Mouse (Mus musculus): ENCODE data around the gene Gm11733. TPM values are rescaled to one million over a fixed set of nuclear protein-coding genes. Genes with fewer than 3 reads are reported as not detected.
"Not testable (repeated sequence)": the region's sequence is repeated elsewhere in the genome, so short reads cannot be mapped to it uniquely, and the experiment has no call there.

The Gm11733 gene
- not detected in 3 replicates for total RNA-seq (2017)

DNA sequence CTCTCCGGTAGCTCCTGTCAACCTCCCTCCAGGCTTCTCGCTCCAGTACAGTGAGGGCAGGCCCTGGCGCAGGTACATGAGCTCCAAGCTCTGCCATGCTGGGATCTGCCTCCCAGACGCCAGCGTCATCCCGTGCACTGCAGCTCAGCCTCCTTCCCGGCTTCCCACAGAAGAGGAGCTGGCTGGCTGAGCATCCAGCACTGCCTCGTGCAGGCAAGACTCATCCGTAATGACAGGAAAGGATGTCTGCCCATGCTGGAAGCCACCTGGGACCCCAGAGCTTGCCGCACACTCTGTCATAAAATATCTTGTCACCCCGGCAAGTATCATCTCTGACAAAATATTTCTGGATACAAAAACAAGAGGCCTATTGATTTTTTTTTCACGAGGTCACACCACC, at the start of gene Gm11733:
TSS of gene Gm11733 (plus strand) at position 171 of the 400 bp plus-strand sequence.
- no peak for ATAC-seq (replicated peaks; ENCODE audit: insufficient number of reproducible peaks, low FRiP score, low TSS enrichment, poor library complexity, severe bottlenecking)

DNA sequence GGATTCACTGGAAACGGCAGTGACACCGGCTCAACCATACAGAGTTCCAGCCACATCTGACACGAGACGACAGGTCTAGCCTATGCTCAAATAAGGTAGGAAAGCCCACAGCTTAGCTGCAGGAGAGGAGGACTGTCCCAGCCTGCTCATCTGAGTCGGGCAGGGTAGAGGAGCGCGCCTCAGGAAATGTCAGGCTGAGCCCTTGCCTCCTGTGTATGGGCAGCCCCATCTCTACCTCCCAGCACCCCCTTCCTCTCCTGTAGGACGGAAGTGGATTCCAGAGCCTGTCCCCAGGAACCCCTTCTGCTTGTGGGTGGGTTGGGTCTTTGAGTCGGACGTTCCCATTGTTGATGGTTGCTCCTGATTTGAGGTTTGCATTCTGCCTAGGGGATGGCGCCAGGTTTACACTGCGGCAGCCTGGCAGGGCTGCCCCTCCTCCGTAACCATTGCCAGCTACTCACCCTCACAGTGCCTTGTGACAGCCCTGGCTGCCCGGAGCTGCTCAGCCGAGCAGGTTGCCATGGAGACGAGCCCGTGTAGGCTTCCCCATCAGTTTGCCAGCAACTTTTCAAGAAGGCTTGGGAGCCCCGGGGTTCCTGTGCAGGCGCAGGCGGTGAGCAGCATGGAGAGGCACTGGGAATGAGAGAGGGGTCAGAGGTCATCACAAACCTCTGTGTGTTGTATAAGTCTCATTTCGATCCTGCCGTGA, 47.6 kb upstream of the Gm11733 start:
- no peak for ATAC-seq (replicated peaks; ENCODE audit: insufficient number of reproducible peaks, low FRiP score, low TSS enrichment, poor library complexity, severe bottlenecking)

DNA sequence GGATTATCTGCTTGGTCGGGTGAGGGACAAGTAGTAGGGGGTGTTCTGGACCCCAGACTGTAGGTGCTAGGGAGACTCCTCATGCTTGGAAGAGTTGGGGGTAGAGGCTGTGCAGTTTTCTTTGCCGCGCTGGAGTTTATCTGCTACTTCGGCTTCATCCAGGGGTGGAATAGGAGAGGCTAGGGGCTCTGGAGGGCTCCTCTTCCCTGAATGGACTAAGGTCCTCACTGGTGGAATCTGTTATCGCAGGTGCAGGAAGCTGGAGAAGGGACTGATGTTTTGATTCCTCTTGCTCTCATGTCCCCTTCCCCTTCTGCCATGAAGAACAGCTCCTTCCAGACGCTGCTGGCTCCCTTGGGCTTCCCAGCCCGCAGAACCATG, 47.1 kb upstream of the Gm11733 start:
- no peak for ATAC-seq (replicated peaks; ENCODE audit: insufficient number of reproducible peaks, low FRiP score, low TSS enrichment, poor library complexity, severe bottlenecking)

DNA sequence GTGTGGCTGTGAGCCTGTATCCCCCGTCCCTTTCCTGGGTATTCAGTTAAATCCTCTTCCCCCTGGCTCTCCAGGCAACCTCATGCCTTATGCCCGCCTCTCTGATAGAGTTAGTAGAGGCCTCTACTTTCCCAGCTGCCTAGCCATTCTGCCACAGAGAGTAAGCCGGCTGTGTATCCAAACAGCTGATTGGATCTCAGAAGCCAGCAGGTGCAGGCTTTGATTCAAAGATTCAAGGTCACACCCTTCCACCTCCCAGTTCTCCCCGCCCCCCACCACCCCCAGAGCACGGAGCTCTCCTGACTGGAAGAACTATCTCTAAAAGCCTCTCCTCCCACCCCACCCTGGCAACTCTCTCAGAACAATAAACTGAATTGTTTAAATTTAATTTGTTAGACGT, 45.8 kb upstream of the Gm11733 start:
- no peak for ATAC-seq (replicated peaks; ENCODE audit: insufficient number of reproducible peaks, low FRiP score, low TSS enrichment, poor library complexity, severe bottlenecking)

DNA sequence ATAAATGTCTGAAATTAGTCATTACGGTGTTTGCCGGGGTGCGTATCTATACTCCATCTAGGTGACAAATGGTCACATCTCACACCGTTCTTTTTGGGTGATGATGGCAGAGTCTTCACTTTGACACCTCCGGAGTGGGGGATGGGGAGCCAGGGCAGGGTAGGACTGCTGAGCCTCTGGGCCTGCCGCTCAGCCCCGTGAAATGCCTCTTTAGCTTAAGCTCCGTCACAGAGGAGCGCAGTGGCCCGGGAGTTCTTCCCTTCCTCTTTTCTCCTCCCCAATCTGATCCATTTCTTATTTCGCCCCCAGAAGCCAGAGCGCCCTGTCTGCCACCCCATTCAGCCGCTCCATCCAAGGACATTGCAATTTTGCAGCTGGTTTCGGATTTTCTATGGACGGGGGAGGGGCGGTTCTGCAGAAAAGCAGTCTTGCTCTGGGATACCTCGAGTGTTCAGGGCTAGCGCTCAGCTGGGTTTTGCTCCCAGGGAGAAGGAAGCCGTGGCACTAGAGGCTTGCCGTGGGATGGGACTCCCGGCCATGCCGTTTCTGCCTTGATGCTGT, 43.2 kb upstream of the Gm11733 start:
- no peak for ATAC-seq (replicated peaks; ENCODE audit: insufficient number of reproducible peaks, low FRiP score, low TSS enrichment, poor library complexity, severe bottlenecking)

DNA sequence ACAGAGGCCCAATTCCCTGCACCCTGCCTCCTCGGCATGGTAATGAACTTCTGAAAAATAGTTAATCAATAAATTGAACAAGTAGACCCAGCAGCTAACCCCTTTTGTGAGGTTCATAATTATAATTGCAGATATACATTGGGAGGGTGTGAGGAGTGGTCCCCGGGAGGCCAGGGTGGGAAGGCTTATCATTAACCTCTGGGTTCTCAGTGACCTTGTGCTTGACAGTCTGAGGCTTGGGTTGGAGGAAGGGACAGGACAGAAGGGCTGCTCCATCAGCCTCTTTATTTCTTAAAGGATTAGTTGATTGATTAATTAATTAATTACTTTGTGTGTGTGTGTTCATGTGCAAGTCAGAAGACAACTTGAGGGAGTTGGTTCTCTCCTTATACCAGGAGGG, 40.1 kb upstream of the Gm11733 start:
- ATAC-seq (replicated peaks; ENCODE audit: insufficient number of reproducible peaks, low FRiP score, low TSS enrichment, poor library complexity, severe bottlenecking): no peak

DNA sequence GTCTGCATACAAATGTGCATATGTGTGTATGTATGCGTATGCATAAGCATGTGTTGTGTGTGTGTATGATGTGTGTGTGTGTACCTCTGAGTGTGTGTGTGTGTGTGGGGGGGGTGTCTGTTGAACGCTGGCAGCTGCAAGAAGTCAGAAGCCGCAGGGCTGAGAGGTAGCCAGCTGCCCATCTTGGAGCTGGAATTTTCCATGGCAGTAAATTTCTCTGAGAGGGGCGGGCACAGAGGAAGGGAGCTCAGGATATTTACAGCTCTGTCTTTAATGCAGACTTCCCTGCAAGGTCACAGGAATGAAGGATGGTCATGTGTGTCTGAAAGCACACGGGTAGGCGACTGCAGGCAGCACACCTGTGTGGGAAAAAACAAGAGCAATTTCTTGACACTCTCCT, 38.5 kb upstream of the Gm11733 start:
- ATAC-seq (replicated peaks; ENCODE audit: insufficient number of reproducible peaks, low FRiP score, low TSS enrichment, poor library complexity, severe bottlenecking): no peak

DNA sequence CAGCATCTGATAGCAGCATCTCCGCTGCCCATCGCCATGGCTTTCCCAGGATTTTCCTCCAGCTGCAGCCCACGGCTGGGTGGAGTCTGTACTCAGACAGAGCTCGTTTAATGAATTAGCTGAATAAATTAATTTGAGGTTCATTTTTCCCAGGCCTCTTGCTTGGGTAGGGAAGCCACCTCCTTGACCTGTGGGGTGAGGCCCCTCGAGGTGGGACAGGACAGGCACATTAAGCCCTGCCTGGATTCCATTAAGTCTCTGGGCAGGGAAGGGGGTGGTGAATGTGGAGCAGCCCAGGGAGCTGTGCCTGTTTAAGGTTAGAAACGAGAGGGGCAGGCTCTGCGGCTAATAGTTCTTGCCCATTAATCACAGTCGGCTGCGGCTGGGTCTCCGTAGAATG, 30.1 kb upstream of the Gm11733 start:
- no peak for ATAC-seq (replicated peaks; ENCODE audit: insufficient number of reproducible peaks, low FRiP score, low TSS enrichment, poor library complexity, severe bottlenecking)

DNA sequence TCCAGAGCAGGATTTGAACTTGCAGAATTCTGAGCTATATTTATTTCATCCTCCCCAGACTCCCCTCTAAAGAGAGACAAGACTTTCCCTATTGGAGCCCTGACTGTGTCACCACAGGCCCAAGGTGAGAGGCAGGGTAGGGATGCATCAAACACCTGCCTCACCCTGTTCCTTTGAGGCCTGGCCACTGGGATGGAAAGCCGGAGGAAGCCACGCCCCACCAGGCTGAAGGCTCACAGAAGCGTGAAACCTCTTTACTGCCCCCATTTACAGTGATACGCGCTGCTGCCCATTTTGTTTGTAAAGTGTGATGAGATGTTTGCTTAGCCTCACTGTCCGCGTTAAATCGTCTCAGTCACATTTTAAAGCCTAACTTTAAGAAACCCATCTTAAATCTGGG, 25.0 kb upstream of the Gm11733 start:
- no peak for ATAC-seq (replicated peaks; ENCODE audit: insufficient number of reproducible peaks, low FRiP score, low TSS enrichment, poor library complexity, severe bottlenecking)

DNA sequence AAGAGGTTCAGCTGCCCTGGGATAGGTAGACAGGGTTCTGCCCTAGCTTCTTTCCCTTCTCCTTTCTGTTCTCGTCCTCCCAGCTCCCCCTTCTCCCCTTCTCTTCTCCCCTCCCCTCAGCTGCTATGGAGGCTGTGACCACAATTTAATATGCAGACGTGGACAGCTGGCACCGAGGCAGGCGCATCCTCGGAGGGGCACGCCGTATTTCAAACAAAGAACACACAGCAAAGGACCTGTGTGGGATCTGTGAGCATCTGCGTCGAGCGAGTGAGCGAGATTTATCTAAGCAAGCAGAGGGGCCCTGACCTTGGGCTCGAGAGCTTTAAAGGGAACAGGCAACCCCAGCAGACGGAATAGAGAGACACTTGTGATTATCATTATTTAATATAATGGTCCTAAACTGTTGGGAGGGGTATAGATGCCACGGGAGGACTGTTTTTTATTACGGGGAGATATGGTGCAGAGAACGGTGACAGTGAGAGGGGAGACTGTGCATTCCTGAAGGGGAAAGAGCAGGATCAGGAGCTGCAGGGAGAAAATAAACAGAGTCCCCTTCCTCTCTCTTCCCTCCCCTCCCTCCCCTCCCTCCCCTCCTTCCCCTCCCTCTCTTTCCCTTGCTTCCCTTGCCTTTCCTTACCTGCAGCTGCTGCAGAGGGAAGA, 21.8 kb upstream of the Gm11733 start:
- ATAC-seq (replicated peaks; ENCODE audit: insufficient number of reproducible peaks, low FRiP score, low TSS enrichment, poor library complexity, severe bottlenecking): no peak

DNA sequence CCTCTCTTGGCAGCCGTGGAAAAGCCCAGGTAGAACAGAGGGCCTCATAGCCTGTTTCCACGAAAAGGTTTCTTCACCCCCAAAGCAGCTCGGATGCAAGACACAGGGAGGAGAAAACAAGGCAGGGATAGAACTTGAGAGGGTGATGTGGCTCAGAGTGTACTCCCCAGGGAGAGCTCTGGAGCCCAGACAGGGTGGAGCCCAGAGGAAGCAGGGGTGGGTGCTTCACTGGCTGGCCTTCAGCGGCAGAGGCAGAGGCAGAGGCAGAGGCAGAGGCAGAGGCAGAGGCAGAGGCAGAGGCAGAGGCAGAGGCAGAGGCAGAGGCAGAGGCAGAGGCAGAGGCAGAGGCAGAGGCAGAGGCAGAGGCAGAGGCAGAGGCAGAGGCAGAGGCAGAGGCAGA, 20.8 kb upstream of the Gm11733 start:
- not testable (repeated sequence) for ATAC-seq (replicated peaks; ENCODE audit: insufficient number of reproducible peaks, low FRiP score, low TSS enrichment, poor library complexity, severe bottlenecking)

DNA sequence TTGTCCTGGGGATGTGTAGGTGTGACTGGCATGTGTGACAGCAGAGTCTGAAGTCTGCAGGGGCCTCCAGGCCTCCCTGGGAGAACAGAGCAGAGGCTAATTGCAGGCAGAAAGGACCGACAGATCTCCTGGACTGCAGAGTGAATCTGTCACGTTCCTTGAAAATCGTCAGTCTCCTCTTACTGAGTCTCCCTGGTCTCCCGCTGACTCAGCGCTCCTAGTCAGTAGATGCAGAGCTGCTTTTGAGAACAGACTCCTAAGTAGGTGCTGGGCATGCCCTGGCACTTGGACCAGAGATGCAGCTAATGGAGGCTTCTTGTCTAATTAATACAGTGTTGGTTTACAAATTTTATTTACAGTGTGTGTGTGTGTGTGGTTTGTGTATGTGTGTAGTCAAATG, 17.9 kb upstream of the Gm11733 start:
- no peak for ATAC-seq (replicated peaks; ENCODE audit: insufficient number of reproducible peaks, low FRiP score, low TSS enrichment, poor library complexity, severe bottlenecking)

DNA sequence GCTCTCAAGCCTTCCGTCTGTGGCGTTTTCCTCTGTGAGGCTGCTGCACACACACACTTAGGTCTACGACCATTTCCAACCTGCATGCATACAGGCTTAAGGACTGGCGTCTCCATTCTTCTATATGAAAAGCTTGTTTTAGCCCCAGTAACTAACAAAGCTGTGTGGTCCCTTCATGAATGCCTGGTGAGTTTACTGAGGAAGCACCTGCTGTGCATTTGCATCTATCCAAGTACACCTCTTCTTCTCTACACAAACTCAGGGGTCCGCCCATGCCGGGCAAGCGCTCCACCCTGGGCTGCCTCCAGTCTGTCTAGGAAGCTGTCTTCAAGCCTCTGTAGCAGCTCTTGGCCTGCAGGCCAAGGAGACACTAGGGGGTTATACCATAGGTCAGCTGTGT, 17.3 kb upstream of the Gm11733 start:
- ATAC-seq (replicated peaks; ENCODE audit: insufficient number of reproducible peaks, low FRiP score, low TSS enrichment, poor library complexity, severe bottlenecking): no peak

DNA sequence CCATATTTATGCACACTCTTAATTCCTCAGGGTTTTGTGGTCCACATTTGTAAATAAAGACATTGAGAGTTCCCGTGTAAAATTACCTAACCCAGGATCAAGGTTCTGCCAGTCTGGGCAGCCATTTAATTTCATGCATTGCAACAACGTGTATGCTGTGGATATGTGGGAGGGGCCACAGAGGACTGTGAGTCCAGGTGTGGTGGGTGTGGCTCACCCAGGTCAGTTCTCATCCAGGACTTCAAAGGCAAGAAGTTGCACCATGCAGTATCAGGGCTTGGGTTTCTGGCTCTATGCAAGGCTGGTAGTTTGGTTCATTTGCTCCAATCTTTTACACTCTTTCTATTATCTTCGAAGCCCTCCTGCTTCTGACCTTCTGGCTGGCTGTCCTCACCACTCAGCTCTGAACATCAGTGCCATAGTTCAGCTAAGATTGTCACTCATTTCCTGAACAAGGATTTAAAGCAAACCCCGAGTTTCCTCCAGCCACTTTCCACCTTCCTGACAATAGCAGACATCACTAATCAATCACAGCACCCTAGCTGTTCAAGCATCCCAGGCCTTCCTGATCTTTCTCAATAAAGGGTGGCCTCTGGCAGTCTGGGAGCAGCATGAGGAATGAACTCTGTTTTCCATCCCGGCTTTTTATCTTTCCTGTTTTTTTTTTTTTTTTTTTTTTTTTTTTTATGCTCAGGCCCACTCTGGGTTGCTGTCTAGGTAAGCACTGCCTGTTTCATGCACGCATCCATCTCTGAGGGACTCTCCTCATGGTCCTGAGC, 15.4 kb upstream of the Gm11733 start:
- no peak for ATAC-seq (replicated peaks; ENCODE audit: insufficient number of reproducible peaks, low FRiP score, low TSS enrichment, poor library complexity, severe bottlenecking)

DNA sequence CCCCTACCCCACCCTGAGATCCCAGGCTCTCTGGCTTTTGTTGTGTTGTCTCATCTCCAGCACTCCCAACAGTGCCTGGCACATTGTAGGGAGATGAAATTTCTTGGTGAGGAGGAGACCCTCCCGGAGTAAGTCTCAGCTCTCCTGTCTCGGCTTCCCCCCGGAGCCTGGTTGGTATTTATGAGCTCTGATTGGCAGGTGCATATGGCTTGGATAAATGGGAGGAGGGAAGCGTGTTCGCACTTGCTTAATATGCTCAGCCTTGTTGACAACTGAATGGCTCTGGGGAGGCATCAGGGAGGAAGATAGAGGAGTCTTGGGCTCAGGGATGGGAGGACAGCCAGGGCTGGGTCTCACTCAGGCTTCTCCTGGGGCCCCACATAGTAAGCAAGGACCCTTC, 14.4 kb upstream of the Gm11733 start:
- ATAC-seq (replicated peaks; ENCODE audit: insufficient number of reproducible peaks, low FRiP score, low TSS enrichment, poor library complexity, severe bottlenecking): no peak

DNA sequence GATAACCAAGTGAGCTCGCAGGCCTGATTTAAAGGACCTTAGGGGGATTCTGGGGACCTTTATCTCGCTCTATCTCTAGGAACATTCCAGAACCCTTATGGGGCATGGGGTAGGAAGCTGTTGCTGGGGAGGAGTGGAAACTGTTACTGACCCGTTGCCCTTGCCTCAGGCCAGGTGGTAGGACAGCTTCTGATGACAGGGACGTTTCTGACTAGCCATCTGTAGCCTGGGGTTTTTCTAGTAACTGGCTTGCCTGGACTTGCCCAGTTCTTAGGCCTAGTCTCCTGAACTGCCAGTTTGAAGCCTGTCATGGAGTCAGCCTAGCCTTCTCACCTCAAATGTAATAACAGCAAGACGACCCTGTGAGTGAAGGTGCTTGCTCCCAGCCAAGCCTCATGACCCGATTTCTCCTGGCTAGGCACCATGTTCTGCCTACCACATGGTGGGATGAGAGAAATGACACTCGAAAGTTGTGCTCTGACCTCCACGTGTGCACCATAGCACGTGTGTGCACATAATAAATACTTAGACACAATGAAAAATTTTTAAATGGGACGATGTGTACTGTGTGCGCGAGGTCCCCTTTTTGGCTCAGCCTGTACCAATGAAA, 13.5 kb upstream of the Gm11733 start:
- no peak for ATAC-seq (replicated peaks; ENCODE audit: insufficient number of reproducible peaks, low FRiP score, low TSS enrichment, poor library complexity, severe bottlenecking)

DNA sequence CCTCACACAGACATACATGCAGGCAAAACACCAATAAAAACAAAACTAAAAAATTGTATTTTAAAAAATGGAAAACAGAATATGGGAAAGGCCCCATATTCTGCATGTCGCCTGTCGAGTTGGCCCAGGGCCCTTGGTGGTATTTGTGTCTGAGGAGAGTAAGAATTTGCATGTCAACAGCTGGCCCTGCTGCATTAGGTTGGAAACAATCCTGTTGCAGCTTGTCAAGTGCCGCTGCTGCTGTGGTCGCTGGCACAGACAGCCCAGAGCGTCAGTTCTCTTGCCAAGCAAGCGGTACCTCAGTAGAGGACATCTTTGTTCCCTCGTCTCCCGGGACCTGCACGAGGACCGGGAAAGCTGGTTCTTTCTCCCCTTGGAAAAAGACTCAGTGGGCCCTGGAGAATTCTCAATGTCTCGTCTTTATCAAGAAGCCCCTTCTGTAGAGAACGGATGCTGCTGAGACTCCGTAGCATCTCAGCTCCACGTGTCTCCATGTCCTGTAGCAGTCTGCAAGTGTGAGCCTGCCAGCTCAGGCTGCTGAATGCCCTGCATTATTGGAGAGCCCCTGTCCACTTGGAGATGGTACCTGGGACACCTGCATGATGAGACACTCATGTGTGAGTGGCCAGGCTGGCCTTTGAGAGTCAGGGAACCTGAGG, 12.4 kb upstream of the Gm11733 start:
- ATAC-seq (replicated peaks; ENCODE audit: insufficient number of reproducible peaks, low FRiP score, low TSS enrichment, poor library complexity, severe bottlenecking): no peak

DNA sequence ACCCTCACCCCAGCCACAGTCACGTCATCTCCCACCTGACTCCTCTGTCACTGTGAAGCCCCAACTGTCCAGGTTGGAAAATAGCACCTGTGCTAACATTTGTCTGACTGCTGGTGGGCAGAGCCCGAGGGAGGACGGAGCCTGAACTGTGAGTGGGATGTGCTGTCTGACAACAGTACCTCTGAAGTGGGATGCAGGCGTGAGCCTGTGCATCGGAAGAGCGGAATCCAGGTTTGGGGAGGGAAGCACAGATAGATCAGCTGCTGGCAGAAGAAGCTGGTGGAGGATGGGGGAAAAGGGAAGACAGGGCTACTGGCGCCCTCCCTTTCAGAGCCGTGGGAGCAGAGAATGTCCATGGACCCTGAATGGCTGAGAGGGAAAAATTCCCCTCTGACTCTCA, 11.3 kb upstream of the Gm11733 start:
- ATAC-seq (replicated peaks; ENCODE audit: insufficient number of reproducible peaks, low FRiP score, low TSS enrichment, poor library complexity, severe bottlenecking): no peak

DNA sequence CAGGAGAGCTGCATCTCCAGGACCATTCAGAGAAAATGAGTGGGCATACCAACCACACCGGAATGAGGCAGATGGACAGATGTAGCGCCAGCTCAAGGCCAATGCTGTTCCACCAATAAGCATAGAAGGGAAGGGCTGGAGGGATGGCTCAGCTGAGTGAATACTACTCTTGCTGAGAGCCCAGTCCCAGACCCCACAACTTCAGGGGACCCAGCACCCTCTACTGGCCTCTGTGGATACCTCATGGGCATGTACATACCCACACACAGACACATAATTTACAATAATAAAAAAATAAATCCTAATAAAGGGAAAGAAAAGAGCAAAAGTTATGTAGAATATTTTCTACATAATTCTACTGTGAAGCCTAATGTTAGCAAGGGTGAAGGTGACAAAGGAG, 9.0 kb upstream of the Gm11733 start:
- ATAC-seq (replicated peaks; ENCODE audit: insufficient number of reproducible peaks, low FRiP score, low TSS enrichment, poor library complexity, severe bottlenecking): no peak

All from monocyte, adult 5-6 weeks (primary cell).